Mouse (Mus musculus): Measurements from ENCODE around the gene Zfp867. TPM values are rescaled to one million over a fixed set of nuclear protein-coding genes. Genes with fewer than 3 reads are reported as not detected.

Zfp867 gene
- polyA plus RNA-seq, 1 experiment, result 1.3 TPM

DNA sequence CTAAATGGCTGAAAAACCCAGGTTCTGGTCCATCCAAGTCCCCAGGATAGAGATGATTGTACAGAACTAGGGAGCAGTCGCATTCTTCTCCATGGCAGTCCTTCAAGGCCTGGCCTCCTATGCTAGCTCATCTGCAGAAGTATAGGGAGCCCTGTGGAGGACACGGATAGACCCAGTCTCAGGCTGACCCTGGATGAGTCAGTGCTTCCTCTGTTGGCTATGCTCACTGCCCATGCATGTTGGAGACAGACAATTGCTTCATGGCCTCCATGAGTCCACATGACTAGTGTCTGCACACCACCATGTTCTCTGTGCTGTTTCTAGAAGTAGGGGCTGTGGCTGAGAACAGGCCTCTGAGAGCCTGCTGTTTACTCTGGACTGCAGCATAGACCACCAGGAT lies 15.9 kb downstream of the Zfp867 start:
- peaks cover 13% of the 10 kb centered on the region for H3K36me3 ChIP-seq (ENCODE audit: control insufficient read depth, insufficient read depth)
- no peak overlapping the region for H3K4me3 ChIP-seq
- H3K27me3 ChIP-seq (ENCODE audit: control insufficient read depth, insufficient read depth, insufficient read length), result no peaks in the 10 kb centered on the region
- TF ChIP-seq E2F4 (IDR thresholded peaks at IDR 0.05; ENCODE audit: insufficient read depth) (no peak), MAX (IDR thresholded peaks at IDR 0.05; ENCODE audit: low read depth) (no peak), TCF12 (IDR thresholded peaks at IDR 0.05; ENCODE audit: insufficient read depth, poor library complexity, severe bottlenecking) (no peak), CEBPB (IDR thresholded peaks at IDR 0.05; ENCODE audit: insufficient read depth, poor library complexity, severe bottlenecking) (no peak), POLR2A (IDR thresholded peaks at IDR 0.05; ENCODE audit: insufficient read length, low read depth) (no peak), MYOG (IDR thresholded peaks at IDR 0.05; ENCODE audit: control insufficient read depth in 1 of 3, insufficient read depth in 1 of 3, insufficient read length in 2 of 3, low read depth in 2 of 3) (no peak), TCF3 (IDR thresholded peaks at IDR 0.05; ENCODE audit: insufficient read length, low read depth) (no peak), MYOD1 (IDR thresholded peaks at IDR 0.05; ENCODE audit: control insufficient read depth in 1 of 3, insufficient read length in 2 of 3, low read depth in 2 of 3) (no peak), POLR2AphosphoS2 (IDR thresholded peaks at IDR 0.05; ENCODE audit: insufficient read length, low read depth) (no peak), SRF (IDR thresholded peaks at IDR 0.05; ENCODE audit: control insufficient read depth, insufficient read length, low read depth) (no peak), REST (IDR thresholded peaks at IDR 0.05; ENCODE audit: insufficient read depth, insufficient read length) (no peak), USF1 (IDR thresholded peaks at IDR 0.05; ENCODE audit: low read depth) (no peak)
- H3K79me2 ChIP-seq (ENCODE audit: control insufficient read depth, insufficient read depth), result peaks cover 3% of the 10 kb centered on the region
- H3K4me2 ChIP-seq (ENCODE audit: low read depth), result no peak overlapping the region
- H3ac ChIP-seq (ENCODE audit: control insufficient read depth, insufficient read length), result no peak overlapping the region

DNA sequence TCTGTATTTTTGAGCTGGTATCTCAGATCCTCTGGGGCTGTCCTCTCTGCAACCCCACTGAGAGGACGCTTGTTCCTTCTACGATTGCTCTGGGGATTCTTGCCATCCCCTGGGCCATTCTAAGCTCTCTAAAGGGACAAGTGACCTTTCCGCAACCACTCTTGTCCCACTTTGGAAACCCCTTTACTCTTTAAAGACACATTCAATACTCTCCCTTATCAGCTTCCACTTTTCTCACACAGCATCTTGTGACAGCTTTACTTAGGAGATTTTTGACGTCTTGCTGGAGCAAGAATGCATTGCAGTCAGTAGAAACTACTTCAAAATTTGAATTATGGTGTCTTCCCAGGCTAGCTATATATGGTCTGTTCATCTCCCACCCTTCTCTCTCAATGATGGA lies 21.2 kb downstream of the Zfp867 start, which contains the start of gene Snap47:
Gene Snap47 (minus strand): TSS at position 101 of the 400 bp plus-strand sequence.
- Histone ChIP-seq H3K79me2 (ENCODE audit: control insufficient read depth, insufficient read depth) (peaks cover 13% of the 10 kb centered on the region), H3K36me3 (ENCODE audit: control insufficient read depth, insufficient read depth) (peaks cover 10% of the 10 kb centered on the region), H3ac (ENCODE audit: control insufficient read depth, insufficient read length) (peak within 1 kb of the TSS; percentile 39), H3K4me3 (peak within 1 kb of the TSS; percentile 84), H3K4me2 (ENCODE audit: low read depth) (peak within 1 kb of the TSS; percentile 81), H3K27me3 (ENCODE audit: control insufficient read depth, insufficient read depth, insufficient read length) (no peaks in the 10 kb centered on the region)
- no peak for TF ChIP-seq MYOD1 (IDR thresholded peaks at IDR 0.05; ENCODE audit: control insufficient read depth in 1 of 3, insufficient read length in 2 of 3, low read depth in 2 of 3)
- TF ChIP-seq TCF3 (IDR thresholded peaks at IDR 0.05; ENCODE audit: insufficient read length, low read depth), result no peak

DNA sequence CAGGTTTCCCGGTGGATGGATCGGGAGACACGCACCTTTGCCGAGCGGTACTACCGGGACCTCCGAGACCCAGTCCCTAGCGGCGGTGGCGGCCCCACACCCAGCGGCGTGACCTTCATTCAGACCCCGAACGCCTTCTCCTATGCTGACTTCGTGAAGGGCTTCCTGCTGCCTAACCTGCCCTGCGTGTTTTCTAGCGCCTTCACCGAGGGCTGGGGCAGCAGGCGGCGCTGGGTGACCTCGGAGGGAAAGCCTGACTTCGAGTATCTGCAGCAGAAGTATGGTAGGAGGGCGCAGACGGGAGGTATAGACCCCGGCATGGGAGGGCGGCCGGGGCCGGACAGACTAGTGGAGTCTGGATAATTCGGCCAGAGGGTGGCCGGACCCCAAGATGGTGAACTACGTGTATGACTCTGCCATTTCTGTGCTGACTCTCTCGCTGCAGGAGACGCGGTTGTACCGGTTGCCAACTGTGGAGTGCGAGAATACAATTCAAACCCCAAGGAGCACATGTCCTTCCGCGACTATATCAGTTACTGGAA lies 22.0 kb downstream of the Zfp867 start:
- Histone ChIP-seq H3K27me3 (ENCODE audit: control insufficient read depth, insufficient read depth, insufficient read length) (no peaks in the 10 kb centered on the region), H3K4me3 (peak overlapping the region; percentile 84), H3K4me2 (ENCODE audit: low read depth) (peak overlapping the region; percentile 81)

DNA sequence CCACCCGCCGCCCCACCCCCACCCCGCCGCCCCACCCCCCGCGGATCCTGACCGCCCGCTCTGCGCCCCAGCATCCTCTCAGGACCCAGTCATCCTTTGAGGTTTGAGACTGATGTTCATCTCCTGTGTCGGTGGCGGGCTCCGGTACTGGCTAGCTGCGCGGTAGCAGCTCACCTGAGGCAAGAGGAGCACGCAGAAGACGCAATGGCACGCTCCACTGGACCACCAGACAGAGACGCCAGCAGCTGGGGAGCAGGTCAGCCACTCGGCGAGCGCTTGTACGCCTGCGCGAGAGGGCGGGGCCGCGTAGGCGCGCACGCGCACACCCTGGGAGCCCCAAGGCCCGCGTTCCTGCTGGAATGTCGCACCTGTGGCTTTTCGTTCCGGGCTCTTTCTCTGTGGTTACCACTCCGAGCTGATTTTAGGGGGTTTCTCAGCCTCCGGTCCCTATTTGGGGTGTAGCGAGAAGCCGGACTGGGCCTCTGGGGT lies 22.5 kb downstream of the Zfp867 start, which contains the start of gene Jmjd4:
Gene Jmjd4 (plus strand): TSS at position 305 of the 489 bp plus-strand sequence.
- Histone ChIP-seq H3K79me2 (ENCODE audit: control insufficient read depth, insufficient read depth) (peaks cover 13% of the 10 kb centered on the region), H3K27me3 (ENCODE audit: control insufficient read depth, insufficient read depth, insufficient read length) (no peaks in the 10 kb centered on the region), H3K4me3 (peak within 1 kb of the TSS; percentile 84), H3ac (ENCODE audit: control insufficient read depth, insufficient read length) (peak within 1 kb of the TSS; percentile 39), H3K36me3 (ENCODE audit: control insufficient read depth, insufficient read depth) (peaks cover 10% of the 10 kb centered on the region), H3K4me2 (ENCODE audit: low read depth) (peak within 1 kb of the TSS; percentile 81)
- TF ChIP-seq USF1 (IDR thresholded peaks at IDR 0.05; ENCODE audit: low read depth) (no peak), MYOG (IDR thresholded peaks at IDR 0.05; ENCODE audit: control insufficient read depth in 1 of 3, insufficient read depth in 1 of 3, insufficient read length in 2 of 3, low read depth in 2 of 3) (peak in 2 of 3 experiments; percentile 51 to 78), POLR2A (IDR thresholded peaks at IDR 0.05; ENCODE audit: insufficient read length, low read depth) (peak; percentile 89), MYOD1 (IDR thresholded peaks at IDR 0.05; ENCODE audit: control insufficient read depth in 1 of 3, insufficient read length in 2 of 3, low read depth in 2 of 3) (peak in 2 of 3 experiments; percentile 23 to 54), POLR2AphosphoS2 (IDR thresholded peaks at IDR 0.05; ENCODE audit: insufficient read length, low read depth) (peak; percentile 92), MAX (IDR thresholded peaks at IDR 0.05; ENCODE audit: low read depth) (no peak)

More for the DNA sequence above, 22.0 kb downstream of the Zfp867 start:
- Histone ChIP-seq H3K79me2 (ENCODE audit: control insufficient read depth, insufficient read depth) (peaks cover 13% of the 10 kb centered on the region), H3K36me3 (ENCODE audit: control insufficient read depth, insufficient read depth) (peaks cover 10% of the 10 kb centered on the region), H3ac (ENCODE audit: control insufficient read depth, insufficient read length) (peak overlapping the region; percentile 39)
- no peak for TF ChIP-seq POLR2AphosphoS2 (IDR thresholded peaks at IDR 0.05; ENCODE audit: insufficient read length, low read depth)
- TF ChIP-seq TCF3 (IDR thresholded peaks at IDR 0.05; ENCODE audit: insufficient read length, low read depth), result no peak
- TF ChIP-seq MYOG (IDR thresholded peaks at IDR 0.05; ENCODE audit: control insufficient read depth in 1 of 3, insufficient read depth in 1 of 3, insufficient read length in 2 of 3, low read depth in 2 of 3), result no peak
- TF ChIP-seq SRF (IDR thresholded peaks at IDR 0.05; ENCODE audit: control insufficient read depth, insufficient read length, low read depth), result no peak
- no peak for TF ChIP-seq POLR2A (IDR thresholded peaks at IDR 0.05; ENCODE audit: insufficient read length, low read depth)
- TF ChIP-seq MAX (IDR thresholded peaks at IDR 0.05; ENCODE audit: low read depth), result no peak
- no peak for TF ChIP-seq REST (IDR thresholded peaks at IDR 0.05; ENCODE audit: insufficient read depth, insufficient read length)
- no peak for TF ChIP-seq USF1 (IDR thresholded peaks at IDR 0.05; ENCODE audit: low read depth)
- TF ChIP-seq CEBPB (IDR thresholded peaks at IDR 0.05; ENCODE audit: insufficient read depth, poor library complexity, severe bottlenecking), result no peak
- no peak for TF ChIP-seq E2F4 (IDR thresholded peaks at IDR 0.05; ENCODE audit: insufficient read depth)
- TF ChIP-seq TCF12 (IDR thresholded peaks at IDR 0.05; ENCODE audit: insufficient read depth, poor library complexity, severe bottlenecking), result no peak
- no peak for TF ChIP-seq MYOD1 (IDR thresholded peaks at IDR 0.05; ENCODE audit: control insufficient read depth in 1 of 3, insufficient read length in 2 of 3, low read depth in 2 of 3)

DNA sequence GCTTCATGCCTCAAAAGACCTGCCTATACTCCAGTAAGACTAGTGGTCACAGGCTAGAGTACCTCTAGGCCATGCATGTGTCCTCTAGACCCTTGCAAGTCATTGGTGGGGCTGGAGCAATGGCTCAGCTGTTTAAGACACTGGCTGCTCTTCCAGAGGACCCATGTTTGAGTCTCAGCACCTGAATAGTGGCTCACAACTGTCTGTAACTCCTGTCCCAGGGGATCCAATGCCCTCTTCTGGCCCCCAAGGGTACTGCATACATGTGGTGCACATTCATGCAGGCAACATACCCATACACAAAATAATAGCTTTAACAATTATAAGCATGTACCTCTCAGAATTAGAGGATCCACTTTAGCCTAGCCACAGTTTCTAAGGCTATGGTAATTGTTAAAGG lies 29.2 kb downstream of the Zfp867 start:
- no peak for TF ChIP-seq E2F4 (IDR thresholded peaks at IDR 0.05; ENCODE audit: insufficient read depth)
- TF ChIP-seq MYOG (IDR thresholded peaks at IDR 0.05; ENCODE audit: control insufficient read depth in 1 of 3, insufficient read depth in 1 of 3, insufficient read length in 2 of 3, low read depth in 2 of 3), result no peak
- TF ChIP-seq CEBPB (IDR thresholded peaks at IDR 0.05; ENCODE audit: insufficient read depth, poor library complexity, severe bottlenecking), result no peak
- TF ChIP-seq REST (IDR thresholded peaks at IDR 0.05; ENCODE audit: insufficient read depth, insufficient read length), result no peak
- no peak for TF ChIP-seq TCF12 (IDR thresholded peaks at IDR 0.05; ENCODE audit: insufficient read depth, poor library complexity, severe bottlenecking)
- no peak for TF ChIP-seq USF1 (IDR thresholded peaks at IDR 0.05; ENCODE audit: low read depth)
- TF ChIP-seq MAX (IDR thresholded peaks at IDR 0.05; ENCODE audit: low read depth), result no peak
- TF ChIP-seq POLR2AphosphoS2 (IDR thresholded peaks at IDR 0.05; ENCODE audit: insufficient read length, low read depth), result no peak
- no peak for TF ChIP-seq SRF (IDR thresholded peaks at IDR 0.05; ENCODE audit: control insufficient read depth, insufficient read length, low read depth)
- no peak for TF ChIP-seq TCF3 (IDR thresholded peaks at IDR 0.05; ENCODE audit: insufficient read length, low read depth)
- no peak for TF ChIP-seq MYOD1 (IDR thresholded peaks at IDR 0.05; ENCODE audit: control insufficient read depth in 1 of 3, insufficient read length in 2 of 3, low read depth in 2 of 3)
- no peak for TF ChIP-seq POLR2A (IDR thresholded peaks at IDR 0.05; ENCODE audit: insufficient read length, low read depth)
- Histone ChIP-seq H3ac (ENCODE audit: control insufficient read depth, insufficient read length) (no peak overlapping the region), H3K27me3 (ENCODE audit: control insufficient read depth, insufficient read depth, insufficient read length) (no peaks in the 10 kb centered on the region), H3K79me2 (ENCODE audit: control insufficient read depth, insufficient read depth) (no peaks in the 10 kb centered on the region), H3K4me3 (no peak overlapping the region), H3K4me2 (ENCODE audit: low read depth) (no peak overlapping the region), H3K36me3 (ENCODE audit: control insufficient read depth, insufficient read depth) (peaks cover 3% of the 10 kb centered on the region)
